Mouse (Mus musculus) brown adipose tissue, adult 24 weeks (tissue): Measurements from ENCODE around the gene Rhobtb1. TPM values are rescaled to one million over a fixed set of nuclear protein-coding genes. Genes with fewer than 3 reads are reported as not detected.
A peak's percentile ranks its signal among the peaks of the same experiment; 100 is the strongest.

Experiments used
- H3K27ac ChIP-seq: fragments of 200-500 bp; replicated peaks from 2 replicates; pipeline ENCODE4 v1.5.1; 2012; ENCODE audit warnings: low read depth, mild to moderate bottlenecking, low read length
- H3K4me1 ChIP-seq: fragments of 200-500 bp; 2 replicates; pipeline ENCODE4 v1.6.1; 2012; ENCODE audit warnings: low read length, mixed read lengths; ENCODE audit not compliant: control insufficient read depth, insufficient read depth, insufficient read length
- H3K4me3 ChIP-seq: fragments of 200-500 bp; 2 replicates; pipeline ENCODE4 v1.5.1; 2012; ENCODE audit warnings: low read depth, mild to moderate bottlenecking, low read length, moderate library complexity; ENCODE audit not compliant: insufficient read depth
- polyA plus RNA-seq: library from polyadenylated mRNA; stranded (reverse); fragments of >200 nt; gene quantifications from 2 replicates; pipeline ENCODE4 v1.2.4, GENCODE M21; 2012; ENCODE audit not compliant: missing spikeins, insufficient read depth, insufficient read length

Gene Rhobtb1
- polyA plus RNA-seq, 1 experiment, result 4.8 TPM

- Histone ChIP-seq H3K4me1 (no peaks in the 10 kb centered on the region), H3K4me3 (no peak overlapping the region)
These were observed 34.2 kb downstream of the Rhobtb1 start for GRCm38 (mm10) chr10:69185431-69185830.

GRCm38 (mm10) chr10:69185894-69186893 lies 35.0 kb downstream of the Rhobtb1 start:
- H3K4me3 ChIP-seq, result peak overlapping the region; percentile 59
- peak overlapping the region; percentile 82 for H3K27ac ChIP-seq
- no peaks in the 10 kb centered on the region for H3K4me1 ChIP-seq

More at GRCm38 (mm10) chr10:69185431-69185830, 34.2 kb downstream of the Rhobtb1 start:
- peak overlapping the region; percentile 24; the same call in 1 of the 2 replicates for H3K27ac ChIP-seq

DNA sequence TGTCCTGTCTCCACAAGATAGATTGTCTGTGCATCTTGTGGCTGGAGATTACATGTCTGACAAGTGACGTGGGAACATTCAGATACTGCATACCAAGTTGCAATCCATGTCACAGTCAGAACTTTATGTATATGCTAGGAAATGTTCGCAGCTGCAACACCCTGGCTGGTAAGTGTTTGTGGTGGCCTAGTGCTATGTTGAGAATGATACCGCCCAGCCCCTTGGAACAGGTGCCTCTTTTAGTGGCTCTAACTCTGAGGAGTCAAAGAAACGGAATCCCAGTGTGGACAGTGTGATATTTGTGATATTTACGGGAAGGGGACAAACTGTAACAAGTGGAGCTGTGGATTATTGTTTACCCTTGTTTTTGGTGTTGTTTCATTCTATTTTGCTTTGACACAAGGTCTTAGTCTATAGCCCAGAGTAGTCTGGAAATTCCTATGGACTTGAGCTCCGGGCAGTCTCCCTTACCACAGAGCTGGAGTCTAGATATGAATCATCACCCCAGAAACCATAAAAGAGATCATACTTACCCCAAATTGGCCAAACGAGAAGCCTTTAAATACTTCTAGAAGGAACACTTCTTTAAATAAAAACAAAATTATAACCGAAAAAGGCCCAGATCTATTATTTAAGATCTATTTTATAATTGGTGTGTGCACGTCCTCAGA lies 36.7 kb downstream of the Rhobtb1 start:
- H3K4me1 ChIP-seq, result no peaks in the 10 kb centered on the region
- H3K4me3 ChIP-seq, result no peak overlapping the region
- H3K27ac ChIP-seq, result no peak overlapping the region

DNA sequence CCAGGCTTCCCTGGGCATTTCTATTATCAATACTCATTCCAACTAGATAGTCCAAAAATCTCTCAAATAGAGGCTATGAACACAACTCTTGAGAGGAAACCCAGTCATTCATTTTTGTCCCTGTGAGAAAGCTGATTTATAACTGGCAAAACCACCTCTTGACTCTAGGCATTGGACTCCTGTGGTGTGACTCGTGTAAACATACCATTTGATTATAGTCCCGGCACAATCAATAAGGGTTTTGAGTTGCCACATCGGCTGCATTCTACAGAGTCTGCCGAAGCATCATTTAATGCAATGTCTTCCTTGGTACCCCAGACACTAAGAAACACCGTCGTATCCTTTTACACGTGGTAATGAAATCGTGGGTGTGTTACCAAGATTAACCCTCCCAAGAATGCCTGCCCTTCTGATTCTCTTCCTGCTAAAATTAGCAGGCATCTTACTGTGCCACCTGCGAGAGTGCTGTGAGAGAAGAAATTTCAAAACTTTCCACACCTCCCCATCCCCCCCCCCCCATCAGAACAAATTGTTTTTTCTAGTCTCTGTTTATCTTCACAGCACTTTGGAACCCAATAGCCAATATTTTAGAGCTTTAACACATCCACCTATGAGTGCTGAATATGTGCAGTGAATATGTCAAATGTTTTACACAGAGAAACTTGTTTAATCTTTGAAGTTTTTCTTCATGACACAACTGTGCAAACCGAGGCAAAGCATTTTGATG lies 39.4 kb downstream of the Rhobtb1 start:
- no peak overlapping the region for H3K4me3 ChIP-seq
- no peaks in the 10 kb centered on the region for H3K4me1 ChIP-seq
- H3K27ac ChIP-seq, result no peak overlapping the region

DNA sequence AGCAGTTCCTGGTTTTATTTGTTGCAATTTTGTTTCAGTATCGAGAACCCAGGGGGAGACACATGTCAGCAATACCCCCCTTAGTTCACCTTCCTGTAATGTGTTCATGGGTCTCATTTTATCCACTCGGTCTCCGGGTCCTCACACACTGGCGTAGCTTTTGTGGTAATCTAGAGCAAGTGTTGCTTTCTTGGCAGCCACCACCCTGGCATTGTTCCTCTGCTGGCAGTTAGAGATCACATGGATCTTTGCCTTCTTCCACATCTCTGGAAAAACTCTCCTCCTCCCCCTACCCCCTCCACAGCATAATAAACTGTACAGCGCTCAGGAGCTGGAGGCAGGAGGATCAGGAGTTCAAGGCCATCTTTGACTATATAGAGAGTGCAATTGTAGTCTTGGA lies 41.0 kb downstream of the Rhobtb1 start:
- Histone ChIP-seq H3K27ac (no peak overlapping the region), H3K4me1 (no peaks in the 10 kb centered on the region), H3K4me3 (no peak overlapping the region)

DNA sequence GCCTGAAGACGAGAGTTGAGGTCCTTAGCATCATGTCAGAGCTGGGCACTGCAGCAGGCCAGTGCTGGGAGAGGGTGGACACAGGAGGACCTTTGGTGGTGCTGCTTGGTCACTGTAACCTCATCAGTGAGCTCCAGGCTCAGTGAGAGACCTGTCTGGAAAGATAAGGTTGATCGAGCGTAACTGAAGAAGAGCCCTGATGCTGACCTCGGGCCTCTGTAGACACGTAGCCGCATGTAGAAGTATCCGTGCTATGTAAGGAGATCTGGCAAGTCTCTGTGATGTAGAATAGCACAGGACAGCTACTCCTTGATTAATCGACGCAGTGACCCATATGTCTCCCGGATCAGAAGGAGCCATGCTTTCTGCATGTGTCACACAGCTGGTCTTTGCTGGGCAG lies 42.5 kb downstream of the Rhobtb1 start:
- H3K4me1 ChIP-seq, result no peaks in the 10 kb centered on the region
- H3K4me3 ChIP-seq, result no peak overlapping the region
- no peak overlapping the region for H3K27ac ChIP-seq

DNA sequence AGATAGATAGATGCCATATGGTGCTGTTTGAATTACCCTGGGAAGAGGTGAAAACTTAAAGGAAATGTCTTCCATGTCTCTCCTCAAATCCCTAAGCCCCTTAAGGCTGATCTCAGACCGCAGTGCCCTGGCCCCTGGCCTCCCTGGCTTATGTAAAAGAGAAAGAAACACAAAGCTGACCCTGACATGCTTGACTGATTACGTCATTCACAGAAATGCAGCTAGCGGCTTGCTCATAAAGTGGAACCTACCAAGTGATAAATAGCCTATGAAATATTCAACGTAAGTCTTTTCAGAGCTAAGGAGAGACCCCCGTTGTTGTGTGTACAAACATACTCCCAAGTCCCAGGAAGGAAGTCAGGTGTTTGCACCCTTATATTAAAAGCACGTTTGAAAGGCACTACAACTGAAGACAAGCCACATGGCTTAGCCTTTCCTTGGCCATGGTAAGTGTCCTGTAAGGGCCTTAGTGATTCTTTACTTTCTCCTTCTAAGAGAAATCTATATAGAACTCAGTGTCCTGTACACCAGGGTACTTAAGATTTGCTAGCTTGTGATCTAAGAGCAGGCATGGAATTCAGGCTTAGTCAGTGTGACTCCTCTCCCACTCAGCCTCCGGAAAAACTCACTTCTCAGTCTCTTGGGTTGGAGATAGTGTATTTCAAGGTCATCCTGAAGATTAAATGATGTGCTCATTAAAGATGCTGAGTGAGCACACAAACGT lies 53.6 kb downstream of the Rhobtb1 start:
- no peak overlapping the region for H3K4me3 ChIP-seq
- H3K4me1 ChIP-seq, result peaks cover 3% of the 10 kb centered on the region; the same call in 1 of the 2 replicates
- no peak overlapping the region for H3K27ac ChIP-seq

DNA sequence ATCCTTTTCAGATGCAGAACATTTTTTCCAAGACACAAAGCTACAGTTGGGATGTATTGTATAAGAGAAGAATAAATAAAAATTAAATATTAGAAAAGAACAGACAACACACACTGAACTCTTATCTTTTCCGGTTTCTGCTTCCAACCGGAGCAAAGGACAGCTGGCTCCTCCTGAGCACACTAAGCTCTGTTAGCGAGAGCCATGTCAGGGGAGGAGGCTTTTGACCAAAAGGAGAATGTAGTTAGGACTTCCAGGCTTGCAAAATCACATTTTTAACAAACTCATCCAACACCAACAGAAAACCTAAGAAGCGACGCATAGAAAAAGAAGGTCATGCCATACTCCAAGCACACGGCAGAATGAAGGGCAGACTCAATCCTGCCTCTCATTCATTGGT lies 54.8 kb downstream of the Rhobtb1 start:
- H3K27ac ChIP-seq, result no peak overlapping the region
- H3K4me3 ChIP-seq, result no peak overlapping the region
- peaks cover 3% of the 10 kb centered on the region; the same call in 1 of the 2 replicates for H3K4me1 ChIP-seq

GRCm38 (mm10) chr10:69207481-69207880 lies 56.2 kb downstream of the Rhobtb1 start:
- H3K4me1 ChIP-seq, result peaks cover 6% of the 10 kb centered on the region; the same call in 1 of the 2 replicates
- no peak overlapping the region for H3K27ac ChIP-seq
- H3K4me3 ChIP-seq, result no peak overlapping the region

- peaks cover 6% of the 10 kb centered on the region; the same call in 1 of the 2 replicates for H3K4me1 ChIP-seq
- H3K4me3 ChIP-seq, result no peak overlapping the region
- H3K27ac ChIP-seq, result no peak overlapping the region
These were observed 56.9 kb downstream of the Rhobtb1 start for GRCm38 (mm10) chr10:69207981-69208630.

- Histone ChIP-seq H3K27ac (no peak overlapping the region), H3K4me1 (peaks cover 6% of the 10 kb centered on the region; the same call in 1 of the 2 replicates), H3K4me3 (no peak overlapping the region)
These were observed 57.5 kb downstream of the Rhobtb1 start for GRCm38 (mm10) chr10:69208705-69209104.

DNA sequence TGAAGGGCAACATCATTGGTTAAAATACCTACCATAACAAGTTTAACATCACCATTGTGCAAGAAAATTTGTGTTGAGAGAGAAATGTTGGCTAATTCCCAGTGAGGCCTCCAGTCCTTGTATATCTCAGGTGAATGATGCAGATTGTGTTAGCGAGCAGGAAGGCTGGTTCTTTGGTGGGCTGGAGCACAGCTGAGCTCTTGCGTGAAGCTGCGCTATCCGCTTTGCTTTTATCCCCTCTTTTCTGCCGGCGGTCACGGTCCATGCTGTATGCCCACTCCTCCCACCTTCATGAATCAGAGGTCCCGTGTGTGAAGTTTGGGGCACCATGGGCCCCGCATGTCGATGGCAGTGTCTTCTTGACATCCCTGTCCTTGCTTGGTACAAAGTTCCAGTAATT lies 58.8 kb downstream of the Rhobtb1 start:
- H3K4me1 ChIP-seq, result peaks cover 5% of the 10 kb centered on the region
- H3K27ac ChIP-seq, result no peak overlapping the region
- H3K4me3 ChIP-seq, result no peak overlapping the region

DNA sequence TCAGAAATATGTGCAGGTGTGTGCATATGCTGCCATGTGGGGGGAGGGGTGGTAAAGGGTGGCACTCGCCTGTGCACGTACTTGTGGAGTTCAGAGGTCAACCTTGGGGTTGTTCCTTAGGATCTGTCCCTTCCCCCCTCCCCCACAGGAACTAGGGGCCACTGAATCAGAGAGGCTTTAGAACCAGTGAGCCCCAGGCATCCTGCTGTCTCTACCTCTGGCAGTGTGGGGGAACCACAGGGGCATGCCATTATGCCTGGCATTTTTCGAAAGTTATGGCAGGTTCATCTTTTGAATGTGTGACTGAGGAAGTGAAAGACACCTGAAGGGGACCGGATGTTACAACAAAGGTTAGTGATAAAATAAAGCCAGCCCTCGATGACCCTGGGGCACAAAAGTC lies 59.4 kb downstream of the Rhobtb1 start:
- Histone ChIP-seq H3K4me1 (peaks cover 5% of the 10 kb centered on the region), H3K27ac (no peak overlapping the region), H3K4me3 (no peak overlapping the region)

DNA sequence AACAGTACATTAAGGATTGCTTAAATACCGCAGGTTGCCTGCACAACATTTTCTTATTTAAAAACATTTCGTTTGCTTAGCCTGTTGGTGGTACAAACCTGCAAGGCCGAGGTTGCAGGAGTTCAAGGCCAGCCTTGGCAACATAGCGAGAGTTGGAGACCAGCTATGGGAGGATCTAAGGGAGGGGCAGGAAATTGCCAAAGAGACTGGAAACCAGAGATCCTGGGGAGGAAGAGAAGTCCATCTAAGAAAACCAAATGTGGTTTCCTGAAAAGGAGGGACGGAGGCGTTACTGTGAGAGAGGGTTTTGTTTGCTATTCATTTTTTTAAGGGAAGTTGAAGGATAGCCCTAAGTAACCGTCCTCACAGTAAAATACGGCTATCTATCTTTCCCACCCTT lies 60.3 kb downstream of the Rhobtb1 start:
- Histone ChIP-seq H3K27ac (peak overlapping the region; percentile 56), H3K4me3 (peak overlapping the region; percentile 56; the same call in 1 of the 2 replicates), H3K4me1 (peaks cover 3% of the 10 kb centered on the region; the same call in 1 of the 2 replicates)
